Mouse (Mus musculus) spleen, adult 2 months (tissue): ENCODE measurements around the gene Lrp1. TPM values are rescaled to one million over a fixed set of nuclear protein-coding genes. Genes with fewer than 3 reads are reported as not detected.

Experiments
- DNase-seq, 2 experiments: peaks; one replicate each; pipeline versions ENCODE4 v3.0.0 to v3.0.0-alpha.2; 2012 to 2021; ENCODE audit warnings: low spot score in 2 of 2, low read depth in 1 of 2
- H3K27ac ChIP-seq: fragments of 200-500 bp; 2 replicates; pipeline ENCODE4 v1.5.1; 2012; ENCODE audit warnings: low read length, inconsistent platforms; ENCODE audit not compliant: insufficient read depth
- H3K27me3 ChIP-seq: fragments of 200-500 bp; 2 replicates; pipeline ENCODE4 v1.6.1; 2012; ENCODE audit warnings: mild to moderate bottlenecking, moderate library complexity, low read length, inconsistent platforms; ENCODE audit not compliant: control insufficient read depth, insufficient read depth
- H3K36me3 ChIP-seq: fragments of 200-500 bp; 2 replicates; pipeline ENCODE4 v1.6.1; 2012; ENCODE audit warnings: mild to moderate bottlenecking, low read length, inconsistent platforms; ENCODE audit not compliant: control insufficient read depth, insufficient read depth
- H3K4me1 ChIP-seq: fragments of 200-500 bp; 2 replicates; pipeline ENCODE4 v1.6.1; 2011; ENCODE audit warnings: inconsistent platforms; ENCODE audit not compliant: control insufficient read depth, insufficient read depth, insufficient read length
- H3K4me3 ChIP-seq: fragments of 200-500 bp; 2 replicates; pipeline ENCODE4 v1.5.1; 2011; ENCODE audit warnings: mild to moderate bottlenecking, inconsistent platforms; ENCODE audit not compliant: insufficient read depth, insufficient read length; ENCODE audit errors: extremely low read depth
- CTCF ChIP-seq: fragments of 200-500 bp; IDR thresholded peaks from 2 replicates; pipeline ENCODE4 v1.5.1; 2011; ENCODE audit warnings: mild to moderate bottlenecking, inconsistent platforms; ENCODE audit not compliant: insufficient read depth, insufficient read length, insufficient replicate concordance; ENCODE audit errors: extremely low read depth
- POLR2A ChIP-seq: fragments of 200-500 bp; IDR thresholded peaks from 2 replicates; pipeline ENCODE4 v1.6.1; 2011; ENCODE audit warnings: low read depth, low read length, inconsistent platforms
- WGBS: fragments of 180-500 bp; shearing (Covaris S2); methylation state at CpG from one replicate; pipeline ENCODE4 v1.1.7; 2018; 5-methylcytosine and 5-hydroxymethylcytosine counted together
- polyA plus RNA-seq: library from polyadenylated mRNA; depleted of rRNA; stranded (reverse); fragments of >200 nt; gene quantifications from 2 replicates; pipeline ENCODE4 v1.2.3, GENCODE M21; 2012

The Lrp1 gene
- polyA plus RNA-seq, 1 experiment, result 98.7 TPM

- Histone ChIP-seq H3K27me3 (no peaks in the 10 kb centered on the region), H3K36me3 (no peaks in the 10 kb centered on the region), H3K4me3 (no peak overlapping the region), H3K4me1 (peaks cover 5% of the 10 kb centered on the region; the same call in 1 of the 2 replicates), H3K27ac (no peak overlapping the region)
- no peak for DNase-seq
- TF ChIP-seq CTCF (no peak), POLR2A (no peak)
- 91% methylated on average over 7 of the region's 7 CpGs for WGBS
These were observed 28.5 kb downstream of the Lrp1 start for GRCm38 (mm10) chr10:127592423-127592822.

GRCm38 (mm10) chr10:127591514-127591913 lies 29.4 kb downstream of the Lrp1 start:
- DNase-seq, result no peak
- Histone ChIP-seq H3K4me3 (no peak overlapping the region), H3K4me1 (peaks cover 5% of the 10 kb centered on the region; the same call in 1 of the 2 replicates), H3K36me3 (no peaks in the 10 kb centered on the region), H3K27me3 (no peaks in the 10 kb centered on the region), H3K27ac (no peak overlapping the region; the same call in 1 of the 2 replicates)
- WGBS, result 87% methylated on average over 7 of the region's 7 CpGs
- TF ChIP-seq CTCF, result no peak
- no peak for TF ChIP-seq POLR2A

- H3K4me3 ChIP-seq, result no peak overlapping the region
- no peaks in the 10 kb centered on the region for H3K36me3 ChIP-seq
- peaks cover 5% of the 10 kb centered on the region; the same call in 1 of the 2 replicates for H3K4me1 ChIP-seq
- H3K27ac ChIP-seq, result no peak overlapping the region; the same call in 1 of the 2 replicates
- TF ChIP-seq POLR2A (no peak), CTCF (no peak)
- 74% methylated on average over 7 of the region's 7 CpGs for WGBS
- no peaks in the 10 kb centered on the region for H3K27me3 ChIP-seq
- no peak for DNase-seq
These were observed 30.0 kb downstream of the Lrp1 start for GRCm38 (mm10) chr10:127590831-127591451.

GRCm38 (mm10) chr10:127590256-127590655 lies 30.7 kb downstream of the Lrp1 start:
- H3K27me3 ChIP-seq, result no peaks in the 10 kb centered on the region
- H3K36me3 ChIP-seq, result no peaks in the 10 kb centered on the region
- H3K4me3 ChIP-seq, result no peak overlapping the region
- TF ChIP-seq CTCF (no peak), POLR2A (no peak)
- DNase-seq, result no peak
- WGBS, result 30% methylated on average over 12 of the region's 12 CpGs
- H3K27ac ChIP-seq, result peak overlapping the region; percentile 37; the same call in 1 of the 2 replicates
- H3K4me1 ChIP-seq, result peaks cover 5% of the 10 kb centered on the region; the same call in 1 of the 2 replicates

- Histone ChIP-seq H3K27ac (peak overlapping the region; percentile 38; the same call in 1 of the 2 replicates), H3K4me3 (no peak overlapping the region), H3K36me3 (no peaks in the 10 kb centered on the region), H3K4me1 (no peaks in the 10 kb centered on the region), H3K27me3 (no peaks in the 10 kb centered on the region)
- TF ChIP-seq POLR2A (no peak), CTCF (no peak)
- WGBS, result 23% methylated on average over 8 of the region's 8 CpGs
- no peak for DNase-seq
These were observed 33.2 kb downstream of the Lrp1 start for GRCm38 (mm10) chr10:127587776-127588175.

GRCm38 (mm10) chr10:127586209-127586608 lies 34.7 kb downstream of the Lrp1 start:
- Histone ChIP-seq H3K4me1 (no peaks in the 10 kb centered on the region), H3K36me3 (no peaks in the 10 kb centered on the region), H3K4me3 (no peak overlapping the region), H3K27ac (no peak overlapping the region), H3K27me3 (no peaks in the 10 kb centered on the region)
- no peak for TF ChIP-seq CTCF
- DNase-seq, result no peak
- WGBS, result 14% methylated on average over 4 of the region's 4 CpGs

GRCm38 (mm10) chr10:127585598-127585997 lies 35.4 kb downstream of the Lrp1 start:
- Histone ChIP-seq H3K27ac (no peak overlapping the region), H3K4me3 (no peak overlapping the region), H3K4me1 (no peaks in the 10 kb centered on the region), H3K27me3 (no peaks in the 10 kb centered on the region), H3K36me3 (no peaks in the 10 kb centered on the region)
- 94% methylated on average over 2 of the region's 2 CpGs for WGBS
- DNase-seq, result no peak
- no peak for TF ChIP-seq POLR2A
- no peak for TF ChIP-seq CTCF
